Mouse (Mus musculus): Measurements from ENCODE around the gene Nr6a1. TPM values are rescaled to one million over a fixed set of nuclear protein-coding genes. Genes with fewer than 3 reads are reported as not detected.
A peak's percentile ranks its signal among the peaks of the same experiment; 100 is the strongest.

Gene Nr6a1
- 3.3 and 5.7 TPM in 2 replicates for polyA plus RNA-seq (2014; fragmentation: Nextera tagmentation; extraction: Ambion mirVana)

GRCm38 (mm10) chr2:38927115-38927979, at the start of gene Nr6a1:
Nr6a1 (minus strand) TSS chr2:38927688.
- Histone ChIP-seq H3K36me3 (ENCODE audit: control insufficient read depth, insufficient read depth, low read length) (no peaks in the 10 kb centered on the region), H3K9ac (replicated peaks; ENCODE audit: low read depth, low read length) (no peak within 1 kb of the TSS), H3K9me3 (ENCODE audit: control insufficient read depth, low read length) (no peaks in the 10 kb centered on the region), H3K4me3 (ENCODE audit: low read depth, low read length) (peak within 1 kb of the TSS; percentile 89), H3K4me2 (ENCODE audit: low read depth, low read length) (peak within 1 kb of the TSS; percentile 44), H3K27me3 (ENCODE audit: control insufficient read depth, insufficient read depth, low read length) (no peaks in the 10 kb centered on the region), H3K27ac (ENCODE audit: low read depth, low read length) (no peak within 1 kb of the TSS), H3K4me1 (ENCODE audit: control insufficient read depth, insufficient read depth, low read length) (peaks cover 15% of the 10 kb centered on the region)
- ATAC-seq (ENCODE audit: low read depth): peak; percentile 35
- 9% methylated on average over 19 of the region's 19 CpGs for WGBS

DNA sequence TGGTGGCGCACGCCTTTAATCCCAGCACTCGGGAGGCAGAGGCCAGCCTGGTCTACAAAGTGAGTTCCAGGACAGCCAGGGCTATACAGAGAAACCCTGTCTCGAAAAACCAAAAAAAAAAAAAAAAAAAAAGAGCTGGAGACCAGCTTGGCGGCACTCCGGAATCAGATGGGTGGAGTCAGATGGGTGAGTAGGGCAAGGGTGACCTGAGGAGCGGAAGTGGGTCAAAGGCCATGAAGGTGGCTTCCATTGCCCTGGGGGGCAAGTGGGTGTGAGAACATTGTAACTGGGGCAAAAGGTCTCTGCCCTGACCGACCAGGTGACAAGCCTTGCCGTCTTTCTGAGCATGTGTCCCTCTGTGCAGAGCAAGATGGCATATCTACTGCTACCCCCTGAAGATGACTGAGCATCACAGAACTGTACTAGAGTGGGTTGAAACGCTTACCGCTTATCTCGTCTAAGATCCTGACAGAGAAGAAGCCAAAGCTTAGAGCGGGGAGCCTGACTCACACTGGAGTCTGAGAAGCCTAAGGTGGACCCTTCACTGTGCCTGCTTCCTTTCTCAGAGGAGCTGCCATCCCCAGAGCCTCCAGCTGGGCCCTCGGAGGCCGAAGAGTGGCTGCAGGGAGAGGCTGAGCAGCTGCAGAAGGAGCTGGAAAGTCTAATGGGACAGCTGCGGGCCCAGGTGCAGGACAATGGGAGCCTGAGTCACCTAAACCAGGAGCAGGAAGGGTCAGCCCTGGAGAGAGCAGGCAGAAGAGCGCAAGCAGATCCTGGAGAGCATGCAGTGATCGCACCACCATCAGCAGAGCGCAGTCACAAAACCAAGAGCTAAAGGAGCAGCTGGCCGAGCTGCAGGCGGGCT, 48.7 kb upstream of the Nr6a1 start:
- H3K9me3 ChIP-seq (ENCODE audit: control insufficient read depth, low read length): no peaks in the 10 kb centered on the region
- no peak overlapping the region for H3K9ac ChIP-seq (replicated peaks; ENCODE audit: low read depth, low read length)
- 83% methylated on average over 21 of the region's 21 CpGs for WGBS
- no peak for ATAC-seq (ENCODE audit: low read depth)
- H3K4me3 ChIP-seq (ENCODE audit: low read depth, low read length): no peak overlapping the region
- no peaks in the 10 kb centered on the region for H3K27me3 ChIP-seq (ENCODE audit: control insufficient read depth, insufficient read depth, low read length)
- no peaks in the 10 kb centered on the region for H3K4me1 ChIP-seq (ENCODE audit: control insufficient read depth, insufficient read depth, low read length)
- no peak overlapping the region for H3K27ac ChIP-seq (ENCODE audit: low read depth, low read length)
- H3K4me2 ChIP-seq (ENCODE audit: low read depth, low read length): no peak overlapping the region
- H3K36me3 ChIP-seq (ENCODE audit: control insufficient read depth, insufficient read depth, low read length): no peaks in the 10 kb centered on the region

GRCm38 (mm10) chr2:38975181-38975580, 47.7 kb upstream of the Nr6a1 start:
- Histone ChIP-seq H3K4me2 (ENCODE audit: low read depth, low read length) (no peak overlapping the region), H3K4me1 (ENCODE audit: control insufficient read depth, insufficient read depth, low read length) (no peaks in the 10 kb centered on the region), H3K9ac (replicated peaks; ENCODE audit: low read depth, low read length) (no peak overlapping the region), H3K27ac (ENCODE audit: low read depth, low read length) (no peak overlapping the region), H3K9me3 (ENCODE audit: control insufficient read depth, low read length) (no peaks in the 10 kb centered on the region), H3K36me3 (ENCODE audit: control insufficient read depth, insufficient read depth, low read length) (no peaks in the 10 kb centered on the region), H3K4me3 (ENCODE audit: low read depth, low read length) (no peak overlapping the region), H3K27me3 (ENCODE audit: control insufficient read depth, insufficient read depth, low read length) (no peaks in the 10 kb centered on the region)
- 80% methylated on average over 3 of the region's 3 CpGs for WGBS
- no peak for ATAC-seq (ENCODE audit: low read depth)

GRCm38 (mm10) chr2:38974171-38974570, 46.7 kb upstream of the Nr6a1 start:
- no peak overlapping the region for H3K4me3 ChIP-seq (ENCODE audit: low read depth, low read length)
- H3K4me2 ChIP-seq (ENCODE audit: low read depth, low read length): no peak overlapping the region
- no peak overlapping the region for H3K27ac ChIP-seq (ENCODE audit: low read depth, low read length)
- 43% methylated on average over 2 of the region's 2 CpGs for WGBS
- H3K36me3 ChIP-seq (ENCODE audit: control insufficient read depth, insufficient read depth, low read length): no peaks in the 10 kb centered on the region
- H3K4me1 ChIP-seq (ENCODE audit: control insufficient read depth, insufficient read depth, low read length): no peaks in the 10 kb centered on the region
- H3K9ac ChIP-seq (replicated peaks; ENCODE audit: low read depth, low read length): no peak overlapping the region
- ATAC-seq (ENCODE audit: low read depth): no peak
- H3K27me3 ChIP-seq (ENCODE audit: control insufficient read depth, insufficient read depth, low read length): no peaks in the 10 kb centered on the region
- no peaks in the 10 kb centered on the region for H3K9me3 ChIP-seq (ENCODE audit: control insufficient read depth, low read length)

DNA sequence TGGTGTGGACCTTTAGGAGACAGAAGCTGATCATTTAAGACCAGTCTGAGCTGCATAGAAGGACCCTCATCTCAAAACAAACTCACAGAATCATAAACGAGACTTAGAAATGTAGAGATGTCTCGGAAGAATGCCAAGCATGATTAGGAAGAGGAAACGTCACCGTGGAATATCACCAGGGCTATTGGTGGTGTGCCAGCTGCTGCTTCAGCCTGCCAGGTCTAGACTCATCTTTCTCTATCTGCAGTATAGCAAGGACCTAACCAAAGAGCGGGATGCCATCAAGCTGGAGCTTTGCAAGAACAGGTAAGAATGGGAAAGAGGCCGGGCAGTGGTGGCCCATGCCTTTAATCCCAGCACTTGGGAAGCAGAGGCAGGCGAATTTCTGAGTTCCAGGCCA, 46.2 kb upstream of the Nr6a1 start:
- H3K9me3 ChIP-seq (ENCODE audit: control insufficient read depth, low read length): no peaks in the 10 kb centered on the region
- no peak overlapping the region for H3K9ac ChIP-seq (replicated peaks; ENCODE audit: low read depth, low read length)
- no peaks in the 10 kb centered on the region for H3K27me3 ChIP-seq (ENCODE audit: control insufficient read depth, insufficient read depth, low read length)
- no peak overlapping the region for H3K4me2 ChIP-seq (ENCODE audit: low read depth, low read length)
- no peak overlapping the region for H3K4me3 ChIP-seq (ENCODE audit: low read depth, low read length)
- ATAC-seq (ENCODE audit: low read depth): no peak
- WGBS: 87% methylated on average over 7 of the region's 7 CpGs
- no peaks in the 10 kb centered on the region for H3K36me3 ChIP-seq (ENCODE audit: control insufficient read depth, insufficient read depth, low read length)
- no peak overlapping the region for H3K27ac ChIP-seq (ENCODE audit: low read depth, low read length)
- H3K4me1 ChIP-seq (ENCODE audit: control insufficient read depth, insufficient read depth, low read length): no peaks in the 10 kb centered on the region

DNA sequence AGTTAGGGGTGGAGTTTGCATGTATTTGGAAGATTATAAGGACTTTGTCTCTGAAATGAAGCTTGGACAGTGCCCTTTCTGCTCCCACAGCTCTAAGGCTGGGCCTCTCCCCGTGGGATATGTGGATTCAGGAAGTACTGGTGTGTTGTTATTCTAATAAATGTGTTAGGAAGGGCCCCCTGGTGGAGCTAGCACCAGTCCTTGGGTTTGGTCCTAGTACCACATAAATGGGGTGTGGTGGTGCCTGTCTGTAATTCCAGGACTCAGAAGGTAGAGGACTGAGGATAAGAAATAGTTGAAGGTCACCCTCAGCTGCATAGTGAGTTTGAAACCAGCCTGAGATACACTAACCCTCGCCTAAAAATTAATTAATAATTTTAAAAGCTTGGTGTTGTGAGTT, 45.7 kb upstream of the Nr6a1 start:
- Histone ChIP-seq H3K9ac (replicated peaks; ENCODE audit: low read depth, low read length) (no peak overlapping the region), H3K9me3 (ENCODE audit: control insufficient read depth, low read length) (no peaks in the 10 kb centered on the region), H3K36me3 (ENCODE audit: control insufficient read depth, insufficient read depth, low read length) (no peaks in the 10 kb centered on the region), H3K4me1 (ENCODE audit: control insufficient read depth, insufficient read depth, low read length) (no peaks in the 10 kb centered on the region), H3K4me2 (ENCODE audit: low read depth, low read length) (no peak overlapping the region), H3K4me3 (ENCODE audit: low read depth, low read length) (no peak overlapping the region), H3K27ac (ENCODE audit: low read depth, low read length) (no peak overlapping the region), H3K27me3 (ENCODE audit: control insufficient read depth, insufficient read depth, low read length) (no peaks in the 10 kb centered on the region)
- WGBS: 31% methylated on average over 2 of the region's 2 CpGs
- no peak for ATAC-seq (ENCODE audit: low read depth)

DNA sequence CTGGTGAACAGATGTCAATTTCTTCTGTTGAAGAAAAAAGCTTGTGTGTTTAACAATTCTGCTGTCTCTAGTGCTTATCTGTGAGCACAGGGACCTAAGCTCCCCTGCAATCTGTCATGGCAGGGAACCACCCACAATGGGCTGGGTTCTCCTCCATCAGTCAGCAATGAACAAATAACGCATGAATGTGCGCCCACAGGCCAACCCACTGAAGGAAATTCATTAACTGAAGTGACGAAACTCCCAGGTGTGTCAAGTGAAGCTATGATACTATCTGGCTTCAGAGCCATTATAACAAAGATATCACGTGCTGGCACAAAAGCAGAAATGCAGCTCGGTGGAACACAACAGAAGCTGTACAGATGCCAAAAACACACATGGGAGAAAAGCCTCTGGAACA, 42.6 kb upstream of the Nr6a1 start:
- ATAC-seq (ENCODE audit: low read depth): no peak
- no peak overlapping the region for H3K4me3 ChIP-seq (ENCODE audit: low read depth, low read length)
- no peak overlapping the region for H3K9ac ChIP-seq (replicated peaks; ENCODE audit: low read depth, low read length)
- H3K9me3 ChIP-seq (ENCODE audit: control insufficient read depth, low read length): no peaks in the 10 kb centered on the region
- WGBS: 88% methylated on average over 5 of the region's 5 CpGs
- no peak overlapping the region for H3K4me2 ChIP-seq (ENCODE audit: low read depth, low read length)
- H3K27me3 ChIP-seq (ENCODE audit: control insufficient read depth, insufficient read depth, low read length): no peaks in the 10 kb centered on the region
- H3K27ac ChIP-seq (ENCODE audit: low read depth, low read length): no peak overlapping the region
- no peaks in the 10 kb centered on the region for H3K36me3 ChIP-seq (ENCODE audit: control insufficient read depth, insufficient read depth, low read length)
- H3K4me1 ChIP-seq (ENCODE audit: control insufficient read depth, insufficient read depth, low read length): no peaks in the 10 kb centered on the region

- no peak overlapping the region for H3K4me2 ChIP-seq (ENCODE audit: low read depth, low read length)
- WGBS: 100% methylated on average over 2 of the region's 2 CpGs
- no peak overlapping the region for H3K4me3 ChIP-seq (ENCODE audit: low read depth, low read length)
- ATAC-seq (ENCODE audit: low read depth): no peak
- no peaks in the 10 kb centered on the region for H3K36me3 ChIP-seq (ENCODE audit: control insufficient read depth, insufficient read depth, low read length)
- H3K9ac ChIP-seq (replicated peaks; ENCODE audit: low read depth, low read length): no peak overlapping the region
- no peaks in the 10 kb centered on the region for H3K9me3 ChIP-seq (ENCODE audit: control insufficient read depth, low read length)
- no peak overlapping the region for H3K27ac ChIP-seq (ENCODE audit: low read depth, low read length)
- no peaks in the 10 kb centered on the region for H3K27me3 ChIP-seq (ENCODE audit: control insufficient read depth, insufficient read depth, low read length)
- no peaks in the 10 kb centered on the region for H3K4me1 ChIP-seq (ENCODE audit: control insufficient read depth, insufficient read depth, low read length)
Measured at GRCm38 (mm10) chr2:38969650-38970049, 42.2 kb upstream of the Nr6a1 start.

DNA sequence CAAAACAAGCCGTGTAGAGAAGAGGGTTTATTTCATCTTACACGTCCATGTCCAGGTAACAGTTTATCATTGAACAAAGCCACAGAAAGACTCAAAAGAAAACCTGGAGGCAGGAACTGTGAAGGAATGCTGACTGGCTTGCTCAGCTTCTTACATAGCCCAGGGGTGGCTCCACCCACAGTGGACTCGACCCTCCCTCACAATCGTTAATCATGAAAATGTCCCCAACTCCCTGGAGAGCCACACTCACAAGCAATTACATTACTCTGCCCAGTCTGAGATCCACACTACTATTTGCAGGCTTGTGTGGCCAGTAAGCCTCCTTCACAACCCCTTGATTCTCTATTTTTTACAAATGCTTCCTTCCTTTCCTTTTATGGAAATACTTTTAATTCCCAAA, 36.7 kb upstream of the Nr6a1 start:
- H3K4me2 ChIP-seq (ENCODE audit: low read depth, low read length): no peak overlapping the region
- no peak overlapping the region for H3K9ac ChIP-seq (replicated peaks; ENCODE audit: low read depth, low read length)
- peak; percentile 81; the same call in 1 of the 2 replicates for ATAC-seq (ENCODE audit: low read depth)
- no peaks in the 10 kb centered on the region for H3K36me3 ChIP-seq (ENCODE audit: control insufficient read depth, insufficient read depth, low read length)
- H3K27ac ChIP-seq (ENCODE audit: low read depth, low read length): no peak overlapping the region
- no peaks in the 10 kb centered on the region for H3K27me3 ChIP-seq (ENCODE audit: control insufficient read depth, insufficient read depth, low read length)
- 26% methylated on average over 4 of the region's 4 CpGs for WGBS
- H3K4me1 ChIP-seq (ENCODE audit: control insufficient read depth, insufficient read depth, low read length): no peaks in the 10 kb centered on the region
- H3K4me3 ChIP-seq (ENCODE audit: low read depth, low read length): no peak overlapping the region
- no peaks in the 10 kb centered on the region for H3K9me3 ChIP-seq (ENCODE audit: control insufficient read depth, low read length)
